Mouse (Mus musculus): Measurements from ENCODE around the gene S100a13.

The S100a13 gene

GRCm38 (mm10) chr3:90513796-90514590, at the start of gene S100a13, which contains the start of gene S100a1:
Gene S100a13, plus strand, starts transcription at chr3:90514435.
Gene S100a1, minus strand, starts transcription at chr3:90514392.
- peak in 1 of 2 experiments; percentile 44 for DNase-seq (ENCODE audit: low spot score in 2 of 2)

GRCm38 (mm10) chr3:90464552-90465080, 49.6 kb upstream of the S100a13 start:
- no peak for DNase-seq (ENCODE audit: low spot score in 2 of 2)

- no peak for DNase-seq (ENCODE audit: low spot score in 2 of 2)
These were observed 49.1 kb upstream of the S100a13 start for GRCm38 (mm10) chr3:90465081-90465685.

GRCm38 (mm10) chr3:90465686-90466310, 48.4 kb upstream of the S100a13 start, which contains the start of gene Npr1:
Gene Npr1, minus strand, starts transcription at chr3:90465866.
- DNase-seq (ENCODE audit: low spot score in 2 of 2), result no peak

- peak in 1 of 2 experiments; percentile 43 for DNase-seq (ENCODE audit: low spot score in 2 of 2)
These were observed 47.9 kb upstream of the S100a13 start for GRCm38 (mm10) chr3:90466311-90466766.

- DNase-seq (ENCODE audit: low spot score in 2 of 2), result no peak
These were observed 46.5 kb upstream of the S100a13 start for GRCm38 (mm10) chr3:90467618-90468300.

- DNase-seq (ENCODE audit: low spot score in 2 of 2), result no peak
These were observed 42.0 kb upstream of the S100a13 start for GRCm38 (mm10) chr3:90472213-90472612.

- no peak for DNase-seq (ENCODE audit: low spot score in 2 of 2)
These were observed 38.9 kb upstream of the S100a13 start for GRCm38 (mm10) chr3:90475151-90475830.

- peak; percentile 96 to 97 for DNase-seq (ENCODE audit: low spot score in 2 of 2)
These were observed 38.2 kb upstream of the S100a13 start, which contains the start of gene Ilf2 for GRCm38 (mm10) chr3:90475831-90476611. Gene Ilf2, plus strand, starts transcription at chr3:90476126.

GRCm38 (mm10) chr3:90486998-90487397, 27.2 kb upstream of the S100a13 start:
- no peak for DNase-seq (ENCODE audit: low spot score in 2 of 2)

GRCm38 (mm10) chr3:90488576-90488975, 25.7 kb upstream of the S100a13 start:
- no peak for DNase-seq (ENCODE audit: low spot score in 2 of 2)

GRCm38 (mm10) chr3:90490696-90491256, 23.5 kb upstream of the S100a13 start, which contains the start of gene Snapin:
Gene Snapin, minus strand, starts transcription at chr3:90491033.
- peak; percentile 89 to 96 for DNase-seq (ENCODE audit: low spot score in 2 of 2)

- DNase-seq (ENCODE audit: low spot score in 2 of 2), result no peak
These were observed 22.9 kb upstream of the S100a13 start for GRCm38 (mm10) chr3:90491350-90491749.

- DNase-seq (ENCODE audit: low spot score in 2 of 2), result no peak
These were observed 20.2 kb upstream of the S100a13 start for GRCm38 (mm10) chr3:90493831-90494540.

GRCm38 (mm10) chr3:90495850-90496525, 18.2 kb upstream of the S100a13 start:
- no peak for DNase-seq (ENCODE audit: low spot score in 2 of 2)

- DNase-seq (ENCODE audit: low spot score in 2 of 2), result no peak
These were observed 16.6 kb upstream of the S100a13 start for GRCm38 (mm10) chr3:90497597-90497996.

- DNase-seq (ENCODE audit: low spot score in 2 of 2), result no peak
These were observed 10.8 kb upstream of the S100a13 start for GRCm38 (mm10) chr3:90503444-90503843.

- DNase-seq (ENCODE audit: low spot score in 2 of 2), result no peak
These were observed 9.0 kb upstream of the S100a13 start for GRCm38 (mm10) chr3:90505216-90505615.
